In the genomic region with DNA sequence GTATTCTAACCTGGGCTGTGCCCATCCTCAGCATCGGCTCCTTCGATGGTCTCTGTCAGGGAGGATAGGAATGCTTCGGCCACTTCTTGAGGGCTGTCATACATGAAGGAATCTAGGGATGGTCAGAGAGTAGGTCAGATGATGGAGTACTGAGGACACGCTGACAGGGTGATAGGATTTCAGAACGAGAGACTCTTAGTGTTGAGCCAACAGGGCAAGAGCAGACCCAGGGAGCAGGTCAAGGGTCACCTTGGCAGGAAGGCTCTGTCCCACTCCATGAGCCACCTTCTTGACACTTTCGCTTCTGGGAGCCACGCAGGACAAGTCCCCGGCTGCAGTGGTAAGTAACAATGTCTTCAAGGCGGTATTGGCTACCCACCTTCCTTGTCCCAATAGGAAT, we compare ENCODE assay signal across 16 mouse cellular contexts. TPM values are rescaled to one million over a fixed set of nuclear protein-coding genes. Genes with fewer than 3 reads are reported as not detected.
"Had no signal": no experiment of that assay in that cellular context is flagged by ENCODE, and none has a peak within 500 bp of the region (broad histone marks: within the 10 kb centered on the region; RNA-seq: fewer than 3 reads in every experiment).

No protein-coding gene starts in this region.

- H3K9me3 ChIP-seq: limb, embryonic 15.5 days; lung, embryonic 15.5 days; neural tube, embryonic 13.5 days had no signal

- H3K4me2 ChIP-seq: limb, embryonic 15.5 days; lung, embryonic 15.5 days; neural tube, embryonic 13.5 days had no signal

- ATAC-seq: hindbrain, postnatal 0 days had no signal

- H3K4me3 ChIP-seq: limb, embryonic 15.5 days; lung, embryonic 15.5 days; neural tube, embryonic 13.5 days had no signal

- DNase-seq: layer of hippocampus, adult 9-11 months; left cerebral cortex, postnatal 4 days; midbrain, embryonic 14.5 days; right cerebral cortex, postnatal 14 days; thymus, postnatal 36 days had no signal

- H3K9ac ChIP-seq: limb, embryonic 15.5 days; lung, embryonic 15.5 days; neural tube, embryonic 13.5 days had no signal

- H3K27me3 ChIP-seq: lung, embryonic 15.5 days; neural tube, embryonic 13.5 days had no signal

- H3K4me1 ChIP-seq: limb, embryonic 15.5 days; lung, embryonic 15.5 days; neural tube, embryonic 13.5 days had no signal

- H3K27ac ChIP-seq: hindbrain, postnatal 0 days; limb, embryonic 15.5 days; lung, embryonic 15.5 days; neural tube, embryonic 13.5 days had no signal

RNA-seq across cellular contexts. Expression of a gene that starts 1.8 kb away (rescaled TPM):
- total RNA-seq: layer of hippocampus, adult 18-20 months; megakaryocyte-erythroid progenitor cell, adult 5-6 weeks had no signal

RNA-seq across cellular contexts. Expression of a gene that starts 21.3 kb away (rescaled TPM):
- total RNA-seq: hindbrain, postnatal 0 days; left cerebral cortex, postnatal 10 days; left cerebral cortex, postnatal 4 days; megakaryocyte-erythroid progenitor cell, adult 5-6 weeks had no signal
- polyA plus RNA-seq: hindbrain, postnatal 0 days; intestine, embryonic 14.5 days; kidney, embryonic 16.5 days; limb, embryonic 15.5 days; lung, embryonic 15.5 days; midbrain, embryonic 14.5 days; neural tube, embryonic 13.5 days; stomach, embryonic 16.5 days; thymus, postnatal 0 days had no signal
